Mouse (Mus musculus) brain, embryonic 14.5 days (tissue): Measurements from ENCODE around the gene Prkg1.

Experiments
- CTCF ChIP-seq: fragments of 200-500 bp; IDR thresholded peaks from 2 replicates; pipeline ENCODE4 v1.5.1; 2012; ENCODE audit warnings: inconsistent platforms, mild to moderate bottlenecking, moderate library complexity, borderline replicate concordance; ENCODE audit not compliant: insufficient read depth, insufficient read length; ENCODE audit errors: extremely low read depth
- POLR2A ChIP-seq: fragments of 200-500 bp; IDR thresholded peaks from 2 replicates; pipeline ENCODE4 v1.6.1; 2012; ENCODE audit warnings: mild to moderate bottlenecking, inconsistent platforms, borderline replicate concordance; ENCODE audit not compliant: poor library complexity, insufficient read depth, insufficient read length, severe bottlenecking; ENCODE audit errors: extremely low read depth

GRCm38 (mm10) chr19:31647492-31647891 lies 117.3 kb downstream of the Prkg1 start:
- no peak for TF ChIP-seq POLR2A
- no peak for TF ChIP-seq CTCF
